Mouse (Mus musculus) intestine, postnatal 0 days (tissue): ENCODE data around the gene Ankrd17. TPM values are rescaled to one million over a fixed set of nuclear protein-coding genes. Genes with fewer than 3 reads are reported as not detected.
A peak's percentile ranks its signal among the peaks of the same experiment; 100 is the strongest.

Source experiments
- ATAC-seq: fragments of 200-750 bp; cut with Nextera tagmentation; 2 replicates; pipeline ENCODE4 v1.8.0; 2017; ENCODE audit warnings: mild to moderate bottlenecking, moderate TSS enrichment, moderate library complexity
- H3K27ac ChIP-seq: fragments of 300-500 bp; sonication (generic); 2 replicates; pipeline ENCODE4 v1.5.1; 2014; ENCODE audit warnings: mild to moderate bottlenecking, low read depth, low read length, moderate library complexity
- H3K27me3 ChIP-seq: fragments of 300-500 bp; sonication (generic); replicated peaks from 2 replicates; pipeline ENCODE4 v1.6.1; 2014; ENCODE audit warnings: low read length, mixed read lengths; ENCODE audit not compliant: control insufficient read depth, insufficient read depth
- H3K36me3 ChIP-seq: fragments of 300-500 bp; sonication (generic); 2 replicates; pipeline ENCODE4 v1.6.1; 2014; ENCODE audit warnings: mild to moderate bottlenecking, moderate library complexity; ENCODE audit not compliant: control insufficient read depth, insufficient read depth
- H3K4me1 ChIP-seq: fragments of 300-500 bp; sonication (generic); replicated peaks from 2 replicates; pipeline ENCODE4 v1.6.1; 2014; ENCODE audit warnings: antibody characterized with exemption, low read length, mixed read lengths; ENCODE audit not compliant: control insufficient read depth, insufficient read depth
- H3K4me2 ChIP-seq: fragments of 300-500 bp; sonication (generic); replicated peaks from 2 replicates; pipeline ENCODE4 v1.6.1; 2014; ENCODE audit warnings: low read depth, mild to moderate bottlenecking, moderate library complexity
- H3K4me3 ChIP-seq: fragments of 300-500 bp; sonication (generic); 2 replicates; pipeline ENCODE4 v1.5.1; 2014; ENCODE audit warnings: low read depth, low read length
- H3K9ac ChIP-seq: fragments of 300-500 bp; sonication (generic); 2 replicates; pipeline ENCODE4 v1.6.1; 2014; ENCODE audit warnings: mild to moderate bottlenecking, low read depth, low read length
- H3K9me3 ChIP-seq: fragments of 300-500 bp; sonication (generic); 2 replicates; pipeline ENCODE4 v1.6.1; 2016; ENCODE audit warnings: mixed run types; ENCODE audit not compliant: control insufficient read depth
- CTCF ChIP-seq: sonication (generic); IDR thresholded peaks from 2 replicates; pipeline ENCODE4 v1.5.1; 2016; ENCODE audit warnings: low read depth, mild to moderate bottlenecking, control low read depth, antibody characterized with exemption, moderate library complexity
- WGBS: fragments of 180-500 bp; shearing (Covaris S2); extraction: QIAGEN DNeasy Blood & Tissue Kit; methylation state at CpG from one replicate; pipeline ENCODE4 v1.1.7; 2014; 5-methylcytosine and 5-hydroxymethylcytosine counted together
- polyA plus RNA-seq: library from polyadenylated mRNA; unstranded; fragments of >200 nt; fragmentation: Nextera tagmentation; extraction: Ambion mirVana; gene quantifications from 2 replicates; pipeline ENCODE4 v1.2.1, GENCODE M21; 2015

The Ankrd17 gene
- polyA plus RNA-seq: 19.3 and 23.3 TPM in 2 replicates

GRCm38 (mm10) chr5:90366121-90367066 is at the start of gene Ankrd17:
TSS of gene Ankrd17 (minus strand) at chr5:90366577.
- ATAC-seq: peak; percentile 94
- Histone ChIP-seq H3K27me3 (no peaks in the 10 kb centered on the region), H3K9me3 (no peaks in the 10 kb centered on the region), H3K27ac (peak within 1 kb of the TSS; percentile 100), H3K4me3 (peak within 1 kb of the TSS; percentile 84), H3K4me2 (peak within 1 kb of the TSS; percentile 80), H3K36me3 (no peaks in the 10 kb centered on the region; the same call in 1 of the 2 replicates), H3K4me1 (no peaks in the 10 kb centered on the region; the same call in 1 of the 2 replicates), H3K9ac (peak within 1 kb of the TSS; percentile 99)
- under 1% methylated on average over 74 of the region's 104 CpGs for WGBS
- no peak for TF ChIP-seq CTCF

- Histone ChIP-seq H3K4me2 (peak overlapping the region; percentile 37; the same call in 1 of the 2 replicates), H3K36me3 (no peaks in the 10 kb centered on the region), H3K4me1 (no peaks in the 10 kb centered on the region), H3K27ac (no peak overlapping the region), H3K9ac (no peak overlapping the region), H3K9me3 (no peaks in the 10 kb centered on the region), H3K27me3 (no peaks in the 10 kb centered on the region), H3K4me3 (no peak overlapping the region)
- no peak for TF ChIP-seq CTCF
- ATAC-seq: no peak
- 23% methylated on average over 6 of the region's 6 CpGs for WGBS
Observed at GRCm38 (mm10) chr5:90414925-90415295, 48.5 kb upstream of the Ankrd17 start.

- Histone ChIP-seq H3K36me3 (no peaks in the 10 kb centered on the region), H3K4me3 (no peak overlapping the region), H3K27ac (no peak overlapping the region), H3K27me3 (no peaks in the 10 kb centered on the region), H3K9me3 (no peaks in the 10 kb centered on the region), H3K4me1 (no peaks in the 10 kb centered on the region), H3K9ac (no peak overlapping the region), H3K4me2 (peak overlapping the region; percentile 37; the same call in 1 of the 2 replicates)
- 45% methylated on average over 8 of the region's 8 CpGs for WGBS
- TF ChIP-seq CTCF: no peak
- no peak for ATAC-seq
Observed at GRCm38 (mm10) chr5:90414142-90414924, 48.0 kb upstream of the Ankrd17 start.

- 62% methylated on average over 4 of the region's 4 CpGs for WGBS
- Histone ChIP-seq H3K27ac (no peak overlapping the region), H3K4me2 (no peak overlapping the region), H3K4me3 (no peak overlapping the region), H3K4me1 (no peaks in the 10 kb centered on the region), H3K9ac (no peak overlapping the region), H3K9me3 (no peaks in the 10 kb centered on the region), H3K27me3 (no peaks in the 10 kb centered on the region), H3K36me3 (no peaks in the 10 kb centered on the region)
- TF ChIP-seq CTCF: peak; percentile 79
- no peak for ATAC-seq
Observed at GRCm38 (mm10) chr5:90405210-90405609, 38.8 kb upstream of the Ankrd17 start.

GRCm38 (mm10) chr5:90396817-90397216 is 30.4 kb upstream of the Ankrd17 start:
- ATAC-seq: no peak
- 91% methylated on average over 4 of the region's 4 CpGs for WGBS

DNA sequence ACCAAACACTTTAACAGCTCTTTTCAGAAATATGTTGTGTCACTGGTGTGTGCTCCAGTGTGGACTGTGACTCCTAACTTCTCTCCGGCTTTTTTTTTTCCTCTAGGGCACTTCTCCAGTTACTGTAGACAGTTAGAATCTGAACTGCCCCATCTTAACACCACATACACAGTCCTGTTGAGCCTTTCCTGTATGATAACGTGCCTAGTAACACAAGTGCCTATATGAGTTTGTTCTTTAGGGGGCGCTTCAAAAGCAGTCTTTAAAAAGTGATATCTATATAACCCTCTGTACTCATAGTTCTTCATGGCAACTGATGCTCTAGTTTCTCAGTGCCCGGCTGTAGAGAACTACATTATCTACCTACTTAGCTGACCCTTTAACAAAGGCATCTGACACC is 27.9 kb upstream of the Ankrd17 start:
- Histone ChIP-seq H3K27me3 (no peaks in the 10 kb centered on the region), H3K36me3 (no peaks in the 10 kb centered on the region), H3K4me1 (no peaks in the 10 kb centered on the region), H3K4me3 (no peak overlapping the region), H3K9me3 (no peaks in the 10 kb centered on the region), H3K4me2 (no peak overlapping the region), H3K27ac (no peak overlapping the region), H3K9ac (no peak overlapping the region)
- 72% methylated on average over 4 of the region's 4 CpGs for WGBS
- no peak for ATAC-seq
- no peak; the same call in 1 of the 2 replicates for TF ChIP-seq CTCF

More at GRCm38 (mm10) chr5:90396817-90397216, 30.4 kb upstream of the Ankrd17 start:
- Histone ChIP-seq H3K27ac (no peak overlapping the region), H3K36me3 (no peaks in the 10 kb centered on the region), H3K9me3 (no peaks in the 10 kb centered on the region), H3K4me2 (no peak overlapping the region), H3K9ac (no peak overlapping the region), H3K4me3 (no peak overlapping the region), H3K4me1 (no peaks in the 10 kb centered on the region), H3K27me3 (no peaks in the 10 kb centered on the region)
- TF ChIP-seq CTCF: no peak
